Mouse (Mus musculus): ENCODE data around the gene Snx5.

The Snx5 gene

GRCm38 (mm10) chr2:144228521-144229346 lies 42.0 kb downstream of the Snx5 start:
- DNase-seq (ENCODE audit: low spot score in 2 of 2): peak; percentile 51 to 56

DNA sequence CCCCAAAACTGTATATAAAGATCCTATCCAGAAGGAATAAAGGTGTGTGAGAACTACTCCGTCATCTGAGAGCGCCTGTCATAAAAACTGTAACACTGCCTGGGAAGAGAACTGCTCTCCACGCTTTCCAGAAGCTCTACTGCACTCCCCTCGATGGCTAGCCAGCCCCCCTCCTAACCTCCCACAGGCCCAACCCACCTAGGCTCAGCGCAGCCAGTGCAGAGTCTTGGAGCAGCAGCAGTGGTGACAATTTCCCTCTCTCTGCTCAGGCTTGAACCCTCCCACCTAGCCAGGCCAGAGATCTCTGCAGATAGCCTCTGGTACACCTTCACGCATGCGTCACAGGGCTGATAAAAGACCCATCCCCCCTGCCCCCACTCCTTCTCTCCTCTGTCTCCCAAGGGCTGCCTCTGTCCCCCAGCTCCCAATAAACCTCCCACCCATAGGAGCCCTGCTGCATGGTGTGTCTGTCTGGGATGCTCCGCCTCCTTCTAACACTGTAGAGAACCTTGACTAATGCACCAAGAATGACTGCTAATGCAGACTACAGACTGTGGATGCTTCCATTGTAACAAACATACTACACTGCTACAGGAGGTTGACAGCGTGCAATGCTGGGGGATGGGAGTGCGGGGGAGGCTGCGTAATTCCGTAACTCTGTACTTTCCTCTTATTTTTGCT lies 43.7 kb downstream of the Snx5 start:
- DNase-seq (ENCODE audit: low spot score in 2 of 2): no peak

DNA sequence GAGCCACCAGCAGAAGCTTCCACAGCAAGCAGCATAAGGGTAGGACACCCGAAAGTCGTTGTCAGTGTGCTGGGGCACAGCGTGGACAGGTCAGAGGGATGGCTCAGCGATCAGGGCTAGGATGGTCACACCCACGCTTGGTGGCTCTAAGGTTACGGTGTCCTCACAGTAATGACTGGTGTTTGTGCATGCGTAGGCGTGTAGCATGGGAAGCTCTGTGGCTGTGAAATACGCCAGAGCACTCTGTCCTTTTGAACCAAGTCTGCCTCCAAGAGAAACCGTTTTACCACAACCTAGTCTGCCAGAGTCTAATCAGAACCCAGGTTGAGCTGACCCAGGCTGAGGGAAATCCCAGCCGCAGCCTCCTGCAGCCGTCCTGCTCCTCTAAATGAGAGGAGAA lies 46.4 kb downstream of the Snx5 start:
- no peak for DNase-seq (ENCODE audit: low spot score in 2 of 2)

GRCm38 (mm10) chr2:144215601-144216000 lies 55.1 kb downstream of the Snx5 start:
- no peak for DNase-seq (ENCODE audit: low spot score in 2 of 2)

GRCm38 (mm10) chr2:144215195-144215594 lies 55.5 kb downstream of the Snx5 start:
- DNase-seq (ENCODE audit: low spot score in 2 of 2): no peak

- no peak for DNase-seq (ENCODE audit: low spot score in 2 of 2)
These were observed 56.1 kb downstream of the Snx5 start for GRCm38 (mm10) chr2:144214508-144215185.

GRCm38 (mm10) chr2:144213803-144214202 lies 56.9 kb downstream of the Snx5 start:
- DNase-seq (ENCODE audit: low spot score in 2 of 2): no peak

DNA sequence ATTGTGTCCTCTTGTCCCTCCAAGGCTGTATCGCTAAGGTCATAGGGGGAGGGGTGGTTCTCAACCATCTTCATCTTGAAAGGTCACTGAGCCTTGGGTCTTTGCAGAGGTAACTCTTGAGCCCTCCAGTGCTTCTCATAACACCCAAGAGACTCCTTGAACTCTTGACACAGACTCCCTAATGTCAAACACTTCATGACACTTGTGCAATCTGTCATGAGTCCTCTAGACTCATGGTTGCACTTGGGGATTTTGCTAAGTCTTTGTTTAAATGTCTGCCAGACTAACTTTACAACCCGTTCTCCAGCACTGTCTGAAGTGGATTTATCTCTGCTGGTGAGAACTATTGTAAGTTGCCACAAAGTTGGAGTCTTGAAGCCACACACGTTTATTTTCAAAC lies 61.3 kb downstream of the Snx5 start:
- DNase-seq (ENCODE audit: low spot score in 2 of 2): no peak

DNA sequence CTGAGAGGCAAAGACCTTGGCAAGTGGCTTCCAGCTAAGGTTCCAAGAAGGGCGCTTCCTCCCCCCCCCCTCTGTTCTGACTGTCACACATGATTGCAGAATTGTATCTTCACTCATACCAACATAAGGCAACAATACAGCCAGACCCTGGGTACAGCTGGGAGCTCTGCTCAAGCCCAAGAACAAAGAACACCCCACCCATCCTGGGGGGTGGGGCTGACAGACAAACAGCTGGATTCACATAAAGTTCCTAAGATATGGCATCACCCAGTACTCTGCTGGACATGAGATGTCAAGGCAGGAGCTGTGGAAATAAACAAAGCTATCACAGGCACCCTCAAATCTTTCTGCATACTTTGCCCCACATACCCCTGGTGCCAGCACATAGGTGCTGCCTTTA lies 63.3 kb downstream of the Snx5 start:
- no peak for DNase-seq (ENCODE audit: low spot score in 2 of 2)

GRCm38 (mm10) chr2:144203001-144203400 lies 67.7 kb downstream of the Snx5 start:
- DNase-seq (ENCODE audit: low spot score in 2 of 2): no peak

GRCm38 (mm10) chr2:144202567-144202966 lies 68.1 kb downstream of the Snx5 start:
- no peak for DNase-seq (ENCODE audit: low spot score in 2 of 2)

DNA sequence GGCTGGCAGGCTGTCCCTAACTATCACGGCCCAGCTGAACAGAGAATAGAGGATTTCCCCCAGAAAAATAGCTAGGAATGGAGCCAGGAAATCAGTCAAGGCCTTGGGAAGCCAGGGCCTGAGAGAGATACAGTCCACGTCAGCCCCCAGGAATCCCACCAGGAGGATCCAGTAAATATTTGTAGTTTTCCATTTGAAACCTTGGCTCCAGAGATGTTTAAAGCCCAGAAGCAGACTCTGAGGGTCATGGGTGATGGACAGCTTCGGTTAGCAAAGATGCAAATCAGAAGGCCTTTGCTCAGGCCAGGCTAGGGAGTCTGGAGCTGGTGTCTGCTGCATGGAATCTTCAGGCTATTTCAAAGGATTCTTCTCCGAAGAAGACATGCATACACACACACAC lies 68.6 kb downstream of the Snx5 start:
- DNase-seq (ENCODE audit: low spot score in 2 of 2): no peak
